Mouse (Mus musculus) limb, embryonic 10.5 days (tissue): ENCODE measurements around the gene Pla2g3. TPM values are rescaled to one million over a fixed set of nuclear protein-coding genes. Genes with fewer than 3 reads are reported as not detected.

ENCODE experiments used
- DNase-seq: peaks from one replicate; pipeline ENCODE4 v3.0.0-alpha.2; 2017; ENCODE audit warnings: low spot score
- H3K27ac ChIP-seq: fragments of 300-500 bp; sonication (generic); 2 replicates; pipeline ENCODE4 v1.5.1; 2016; ENCODE audit warnings: mild to moderate bottlenecking
- H3K27me3 ChIP-seq: fragments of 300-500 bp; sonication (generic); 2 replicates; pipeline ENCODE4 v1.6.1; 2016; ENCODE audit warnings: low read depth, mild to moderate bottlenecking; ENCODE audit not compliant: poor library complexity, severe bottlenecking
- H3K36me3 ChIP-seq: fragments of 300-500 bp; sonication (generic); 2 replicates; pipeline ENCODE4 v1.6.1; 2016; ENCODE audit warnings: mild to moderate bottlenecking, moderate library complexity
- H3K4me1 ChIP-seq: fragments of 300-500 bp; sonication (generic); 2 replicates; pipeline ENCODE4 v1.6.1; 2016
- H3K4me3 ChIP-seq: fragments of 300-500 bp; sonication (generic); 2 replicates; pipeline ENCODE4 v1.5.1; 2016; ENCODE audit warnings: mild to moderate bottlenecking, moderate library complexity
- H3K9me3 ChIP-seq: fragments of 300-500 bp; sonication (generic); replicated peaks from 2 replicates; pipeline ENCODE4 v1.6.1; 2016; ENCODE audit warnings: mild to moderate bottlenecking
- WGBS: fragments of 180-500 bp; shearing (Covaris S2); methylation state at CpG from one replicate; pipeline ENCODE4 v1.1.7; 2016; 5-methylcytosine and 5-hydroxymethylcytosine counted together
- polyA plus RNA-seq: library from polyadenylated mRNA; unstranded; fragments of >200 nt; fragmentation: Nextera tagmentation; extraction: Ambion mirVana; gene quantifications from 2 replicates; pipeline ENCODE4 v1.2.1, GENCODE M21; 2016

The Pla2g3 gene
- polyA plus RNA-seq, 1 experiment from 2014 or later, result 1.5 TPM

GRCm38 (mm10) chr11:3516859-3517845 is 29.1 kb downstream of the Pla2g3 start:
- peaks cover 44% of the 10 kb centered on the region for H3K27me3 ChIP-seq
- H3K4me1 ChIP-seq, result peaks cover 19% of the 10 kb centered on the region
- no peaks in the 10 kb centered on the region for H3K9me3 ChIP-seq
- peak overlapping the region; percentile 46 for H3K4me3 ChIP-seq
- 2% methylated on average over 50 of the region's 50 CpGs for WGBS
- H3K27ac ChIP-seq, result no peak overlapping the region; the same call in 1 of the 2 replicates
- DNase-seq, result peak; percentile 65
- H3K36me3 ChIP-seq, result peaks cover 31% of the 10 kb centered on the region

GRCm38 (mm10) chr11:3517846-3518732 is 30.0 kb downstream of the Pla2g3 start:
- DNase-seq, result no peak
- H3K27me3 ChIP-seq, result peaks cover 44% of the 10 kb centered on the region
- no peak overlapping the region; the same call in 1 of the 2 replicates for H3K27ac ChIP-seq
- H3K4me3 ChIP-seq, result peak overlapping the region; percentile 46; the same call in 1 of the 2 replicates
- H3K36me3 ChIP-seq, result peaks cover 41% of the 10 kb centered on the region
- peaks cover 19% of the 10 kb centered on the region for H3K4me1 ChIP-seq
- WGBS, result 56% methylated on average over 13 of the region's 13 CpGs
- H3K9me3 ChIP-seq, result no peaks in the 10 kb centered on the region

GRCm38 (mm10) chr11:3519051-3519726 is 31.1 kb downstream of the Pla2g3 start:
- H3K9me3 ChIP-seq, result no peaks in the 10 kb centered on the region
- peaks cover 50% of the 10 kb centered on the region for H3K36me3 ChIP-seq
- peaks cover 44% of the 10 kb centered on the region for H3K27me3 ChIP-seq
- peaks cover 19% of the 10 kb centered on the region for H3K4me1 ChIP-seq
- H3K27ac ChIP-seq, result no peak overlapping the region
- DNase-seq, result no peak
- 65% methylated on average over 4 of the region's 4 CpGs for WGBS
- H3K4me3 ChIP-seq, result no peak overlapping the region

- DNase-seq, result no peak
- Histone ChIP-seq H3K4me3 (no peak overlapping the region), H3K4me1 (peaks cover 18% of the 10 kb centered on the region), H3K36me3 (peaks cover 57% of the 10 kb centered on the region), H3K27ac (no peak overlapping the region), H3K27me3 (peaks cover 41% of the 10 kb centered on the region), H3K9me3 (no peaks in the 10 kb centered on the region)
- 82% methylated on average over 11 of the region's 11 CpGs for WGBS
Observed at GRCm38 (mm10) chr11:3519756-3520398, 31.8 kb downstream of the Pla2g3 start.

- Histone ChIP-seq H3K9me3 (no peaks in the 10 kb centered on the region), H3K27ac (no peak overlapping the region), H3K36me3 (peaks cover 67% of the 10 kb centered on the region), H3K27me3 (peaks cover 31% of the 10 kb centered on the region), H3K4me1 (peaks cover 14% of the 10 kb centered on the region), H3K4me3 (no peak overlapping the region)
- DNase-seq, result no peak
- 83% methylated on average over 14 of the region's 14 CpGs for WGBS
Observed at GRCm38 (mm10) chr11:3520919-3521318, 32.8 kb downstream of the Pla2g3 start.

GRCm38 (mm10) chr11:3521339-3522224 is 33.5 kb downstream of the Pla2g3 start:
- peaks cover 14% of the 10 kb centered on the region for H3K4me1 ChIP-seq
- H3K36me3 ChIP-seq, result peaks cover 74% of the 10 kb centered on the region
- no peak overlapping the region for H3K27ac ChIP-seq
- DNase-seq, result no peak
- no peaks in the 10 kb centered on the region for H3K9me3 ChIP-seq
- 89% methylated on average over 23 of the region's 23 CpGs for WGBS
- H3K4me3 ChIP-seq, result no peak overlapping the region
- peaks cover 24% of the 10 kb centered on the region for H3K27me3 ChIP-seq

GRCm38 (mm10) chr11:3522285-3523000 is 34.4 kb downstream of the Pla2g3 start:
- Histone ChIP-seq H3K9me3 (no peaks in the 10 kb centered on the region), H3K36me3 (peaks cover 83% of the 10 kb centered on the region), H3K27ac (no peak overlapping the region), H3K4me3 (no peak overlapping the region), H3K27me3 (peaks cover 15% of the 10 kb centered on the region), H3K4me1 (peaks cover 5% of the 10 kb centered on the region)
- WGBS, result 94% methylated on average over 17 of the region's 17 CpGs
- DNase-seq, result no peak

- WGBS, result 84% methylated on average over 7 of the region's 7 CpGs
- Histone ChIP-seq H3K4me3 (no peak overlapping the region), H3K27ac (no peak overlapping the region), H3K36me3 (peaks cover 98% of the 10 kb centered on the region), H3K4me1 (no peaks in the 10 kb centered on the region), H3K27me3 (no peaks in the 10 kb centered on the region), H3K9me3 (no peaks in the 10 kb centered on the region)
- no peak for DNase-seq
Observed at GRCm38 (mm10) chr11:3523840-3524582, 35.9 kb downstream of the Pla2g3 start.

GRCm38 (mm10) chr11:3525560-3525959 is 37.5 kb downstream of the Pla2g3 start:
- Histone ChIP-seq H3K27me3 (no peaks in the 10 kb centered on the region), H3K4me3 (no peak overlapping the region), H3K27ac (no peak overlapping the region), H3K9me3 (no peaks in the 10 kb centered on the region), H3K36me3 (peaks cover 98% of the 10 kb centered on the region), H3K4me1 (no peaks in the 10 kb centered on the region)
- no peak for DNase-seq
- 86% methylated on average over 4 of the region's 4 CpGs for WGBS

- H3K27me3 ChIP-seq, result no peaks in the 10 kb centered on the region
- H3K27ac ChIP-seq, result no peak overlapping the region
- H3K4me3 ChIP-seq, result no peak overlapping the region
- 88% methylated on average over 9 of the region's 9 CpGs for WGBS
- no peak for DNase-seq
- no peaks in the 10 kb centered on the region for H3K4me1 ChIP-seq
- H3K36me3 ChIP-seq, result peaks cover 98% of the 10 kb centered on the region
- H3K9me3 ChIP-seq, result no peaks in the 10 kb centered on the region
Observed at GRCm38 (mm10) chr11:3526207-3526606, 38.1 kb downstream of the Pla2g3 start.
